Mouse (Mus musculus): ENCODE data around the gene Secisbp2.

DNA sequence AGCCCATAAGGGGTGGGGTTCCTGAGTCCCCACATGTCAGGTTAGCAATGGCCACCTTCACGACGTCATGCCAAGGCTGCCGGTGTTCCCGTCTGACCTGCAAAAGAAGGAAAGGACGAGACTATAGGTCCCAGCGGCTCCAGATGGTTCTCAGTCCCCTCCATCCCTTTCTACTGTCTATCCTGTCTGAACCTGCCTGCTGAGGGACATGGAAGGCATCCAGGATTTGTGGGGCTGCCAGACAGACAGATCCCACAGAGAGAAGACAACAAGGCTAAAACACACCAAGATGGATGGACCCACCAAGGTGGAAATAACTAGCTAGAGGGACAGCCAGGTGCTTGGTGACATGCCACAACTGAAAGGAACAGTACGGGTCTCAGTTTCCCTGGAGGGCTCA lies 73.9 kb downstream of the Secisbp2 start:
- TF ChIP-seq POLR2A (IDR thresholded peaks at IDR 0.05; ENCODE audit: insufficient read depth, low read depth, low read length): no peak
- TF ChIP-seq CTCF (IDR thresholded peaks at IDR 0.05): no peak

Measured in heart, adult 2 months (tissue).